Mouse (Mus musculus): ENCODE results near the gene Tmprss4. TPM values are rescaled to one million over a fixed set of nuclear protein-coding genes. Genes with fewer than 3 reads are reported as not detected.

Tmprss4 gene
- total and polyA plus RNA-seq, 3 experiments, result 0.82 TPM; not detected in 2

DNA sequence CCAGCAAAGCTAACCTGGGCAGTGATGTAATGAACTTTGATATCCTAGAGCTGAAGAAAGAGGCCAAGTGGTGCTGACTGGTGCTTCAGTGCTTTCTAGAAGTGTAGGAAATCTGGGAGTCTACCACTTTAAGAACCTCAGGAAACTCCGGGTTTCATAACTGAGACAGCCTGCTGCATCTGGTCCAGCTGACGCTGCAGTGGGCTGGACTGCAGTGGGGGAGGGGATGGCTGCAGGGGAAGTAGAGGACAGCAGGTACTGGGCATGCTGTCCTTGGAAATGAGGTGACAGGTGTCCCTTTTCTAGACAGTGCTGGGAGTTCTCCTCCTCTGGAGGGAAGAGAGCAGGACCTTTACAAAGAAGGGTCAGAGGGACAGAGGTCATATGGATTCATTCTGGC, 22.1 kb downstream of the Tmprss4 start, which contains the start of gene BC049352:
BC049352 (plus strand) TSS at position 238 of the 400 bp plus-strand sequence.
- Histone ChIP-seq H3K4me1 (ENCODE audit: control insufficient read depth, insufficient read depth, low read length) (no peaks in the 10 kb centered on the region), H3K27me3 (ENCODE audit: control insufficient read depth, insufficient read depth, low read length) (no peaks in the 10 kb centered on the region), H3K9ac (ENCODE audit: low read depth, low read length) (no peak within 1 kb of the TSS), H3K36me3 (ENCODE audit: control insufficient read depth, insufficient read depth, low read length) (no peaks in the 10 kb centered on the region), H3K79me2 (replicated peaks; ENCODE audit: control insufficient read depth, insufficient read depth, low read length) (no peaks in the 10 kb centered on the region), H3K27ac (no peak within 1 kb of the TSS), H3K4me3 (no peak within 1 kb of the TSS)
- DNase-seq, result peak in 1 of 2 experiments; percentile 15
- WGBS, result 10% methylated on average over 2 of the region's 2 CpGs
- TF ChIP-seq CTCF (IDR thresholded peaks at IDR 0.05), result no peak
- TF ChIP-seq POLR2A (IDR thresholded peaks at IDR 0.05; ENCODE audit: insufficient read depth, low read depth, low read length), result no peak
- no peak for TF ChIP-seq EP300 (IDR thresholded peaks at IDR 0.05; ENCODE audit: insufficient read depth, low read depth, low read length)
- intact Hi-C loops (cut with DNase I), result no loop called here

DNA sequence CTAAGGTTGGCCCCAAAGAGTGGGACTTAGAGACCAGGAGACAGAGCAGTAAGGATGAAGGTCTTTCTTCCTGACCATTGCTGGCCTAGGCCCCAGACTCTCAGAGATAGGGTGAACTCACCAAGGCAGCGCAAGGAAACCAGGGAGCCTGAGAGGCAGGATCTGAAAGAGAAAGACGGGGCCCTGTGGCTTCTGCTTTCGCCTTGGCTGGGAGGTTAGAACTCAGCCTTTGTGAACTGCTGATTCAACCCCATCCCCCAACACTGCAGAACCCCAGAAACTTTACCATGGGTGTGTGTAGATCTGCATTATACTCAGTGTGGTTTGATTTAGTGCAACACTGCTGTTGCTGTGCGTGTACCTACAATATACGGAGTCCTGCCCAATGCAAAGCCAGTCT, 24.6 kb downstream of the Tmprss4 start:
- Histone ChIP-seq H3K9ac (ENCODE audit: low read depth, low read length) (no peak overlapping the region), H3K4me3 (no peak overlapping the region), H3K27ac (no peak overlapping the region), H3K36me3 (ENCODE audit: control insufficient read depth, insufficient read depth, low read length) (no peaks in the 10 kb centered on the region), H3K27me3 (ENCODE audit: control insufficient read depth, insufficient read depth, low read length) (no peaks in the 10 kb centered on the region), H3K4me1 (ENCODE audit: control insufficient read depth, insufficient read depth, low read length) (no peaks in the 10 kb centered on the region), H3K79me2 (replicated peaks; ENCODE audit: control insufficient read depth, insufficient read depth, low read length) (no peaks in the 10 kb centered on the region)
- intact Hi-C loops (cut with DNase I), result no loop called here
- TF ChIP-seq EP300 (IDR thresholded peaks at IDR 0.05; ENCODE audit: insufficient read depth, low read depth, low read length) (no peak), POLR2A (IDR thresholded peaks at IDR 0.05; ENCODE audit: insufficient read depth, low read depth, low read length) (no peak), CTCF (IDR thresholded peaks at IDR 0.05) (no peak)
- WGBS, result 74% methylated on average over 5 of the region's 5 CpGs
- DNase-seq, result no peak

DNA sequence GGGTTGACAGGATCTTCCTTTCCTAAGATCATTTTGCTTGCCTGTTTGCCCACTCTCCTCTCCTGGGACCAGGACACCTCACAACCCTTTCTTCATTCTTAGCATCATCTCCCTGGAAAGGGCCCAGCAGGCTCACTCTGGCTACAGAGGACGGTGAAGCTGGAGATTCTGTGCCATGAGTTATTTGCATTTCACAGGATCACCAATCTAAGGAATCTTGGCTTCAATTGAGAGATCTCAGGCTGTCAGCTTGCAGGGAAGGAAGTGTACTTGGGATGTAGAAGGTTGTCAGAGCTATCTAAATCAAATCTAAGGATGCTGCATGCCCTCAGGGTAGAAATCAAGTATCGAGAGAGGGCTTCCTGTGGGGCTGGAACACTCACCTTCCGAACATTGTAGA, 30.4 kb downstream of the Tmprss4 start:
- intact Hi-C loops (cut with DNase I), result no loop called here
- no peak overlapping the region for H3K27ac ChIP-seq
- no peaks in the 10 kb centered on the region for H3K27me3 ChIP-seq (ENCODE audit: control insufficient read depth, insufficient read depth, low read length)
- no peak for DNase-seq
- H3K36me3 ChIP-seq (ENCODE audit: control insufficient read depth, insufficient read depth, low read length), result no peaks in the 10 kb centered on the region
- H3K9ac ChIP-seq (ENCODE audit: low read depth, low read length), result no peak overlapping the region
- TF ChIP-seq POLR2A (IDR thresholded peaks at IDR 0.05; ENCODE audit: insufficient read depth, low read depth, low read length), result no peak
- WGBS, result 53% methylated on average over 3 of the region's 3 CpGs
- H3K4me1 ChIP-seq (ENCODE audit: control insufficient read depth, insufficient read depth, low read length), result no peaks in the 10 kb centered on the region
- H3K4me3 ChIP-seq, result no peak overlapping the region
- H3K79me2 ChIP-seq (replicated peaks; ENCODE audit: control insufficient read depth, insufficient read depth, low read length), result no peaks in the 10 kb centered on the region

DNA sequence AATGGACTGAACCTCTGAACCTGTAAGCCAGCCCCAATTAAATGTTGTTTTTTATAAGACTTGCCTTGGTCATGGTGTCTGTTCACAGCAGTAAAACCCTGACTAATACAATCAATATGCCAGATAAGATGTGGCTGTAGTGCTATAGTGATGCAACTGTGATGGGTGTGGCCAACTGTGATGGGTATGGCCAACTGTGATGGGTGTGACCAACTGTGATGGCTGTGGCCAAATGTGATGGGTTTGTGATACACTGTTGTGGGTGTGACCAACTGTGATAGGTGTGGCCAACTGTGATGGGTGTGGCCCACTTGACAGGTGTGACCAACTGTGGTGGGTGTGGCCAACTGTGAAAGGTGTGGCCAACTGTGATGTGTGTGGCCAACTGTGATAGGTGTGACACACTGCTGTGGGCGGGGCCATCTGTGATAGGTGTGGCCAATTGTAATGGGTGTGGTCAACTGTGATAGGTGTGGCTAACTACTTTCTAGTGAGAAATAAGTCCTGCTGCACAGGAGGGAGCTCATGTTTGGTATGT, 32.8 kb downstream of the Tmprss4 start:
- Histone ChIP-seq H3K4me1 (ENCODE audit: control insufficient read depth, insufficient read depth, low read length) (no peaks in the 10 kb centered on the region), H3K27ac (no peak overlapping the region), H3K27me3 (ENCODE audit: control insufficient read depth, insufficient read depth, low read length) (no peaks in the 10 kb centered on the region), H3K4me3 (no peak overlapping the region), H3K79me2 (replicated peaks; ENCODE audit: control insufficient read depth, insufficient read depth, low read length) (no peaks in the 10 kb centered on the region), H3K9ac (ENCODE audit: low read depth, low read length) (no peak overlapping the region), H3K36me3 (ENCODE audit: control insufficient read depth, insufficient read depth, low read length) (no peaks in the 10 kb centered on the region)
- intact Hi-C loops (cut with DNase I), result no loop called here
- WGBS, result 65% methylated on average over 1 of the region's 1 CpGs
- no peak for TF ChIP-seq POLR2A (IDR thresholded peaks at IDR 0.05; ENCODE audit: insufficient read depth, low read depth, low read length)
- TF ChIP-seq EP300 (IDR thresholded peaks at IDR 0.05; ENCODE audit: insufficient read depth, low read depth, low read length), result no peak
- TF ChIP-seq CTCF (IDR thresholded peaks at IDR 0.05), result no peak
- no peak for DNase-seq

DNA sequence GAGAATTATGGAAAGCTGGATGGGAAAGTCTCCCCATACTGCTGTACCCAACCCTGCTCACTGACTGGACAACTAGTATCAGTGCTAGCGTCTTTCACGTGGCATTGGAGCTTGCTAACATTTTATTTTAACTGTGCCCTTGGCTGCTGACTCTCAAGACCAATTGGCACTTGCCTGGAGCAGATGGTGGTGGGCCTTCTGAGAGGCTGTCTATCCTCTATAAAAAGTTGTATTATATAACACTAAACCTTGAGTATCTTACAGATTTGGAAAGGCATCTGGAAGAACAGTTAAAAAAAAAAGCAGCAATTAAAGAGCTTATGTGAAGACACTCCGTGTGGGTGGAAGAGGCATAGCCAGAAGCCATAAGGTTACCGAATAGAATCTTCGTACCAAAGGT, 33.7 kb downstream of the Tmprss4 start:
- DNase-seq, result no peak
- H3K9ac ChIP-seq (ENCODE audit: low read depth, low read length), result no peak overlapping the region

DNA sequence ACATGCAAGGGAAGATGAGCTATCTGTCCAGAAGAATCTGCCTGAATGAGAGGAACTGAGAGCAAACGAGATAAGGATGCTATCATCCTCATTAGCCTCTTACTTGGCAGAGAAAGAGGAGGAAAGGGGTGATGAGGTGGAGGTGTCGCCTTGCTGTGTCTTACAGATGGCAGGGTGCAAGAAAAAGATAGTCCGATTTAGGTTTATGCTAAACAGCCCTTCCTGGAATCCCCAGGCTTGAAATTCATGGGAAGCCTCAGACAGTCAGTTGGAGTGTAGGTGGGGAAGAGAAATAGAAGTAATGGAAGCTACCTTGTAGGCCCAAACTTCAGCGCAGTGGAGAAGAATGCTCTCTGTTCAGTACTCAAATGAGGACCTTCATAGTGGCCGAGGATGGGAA, 36.0 kb downstream of the Tmprss4 start:
- H3K36me3 ChIP-seq (ENCODE audit: control insufficient read depth, insufficient read depth, low read length), result no peaks in the 10 kb centered on the region
- no peak overlapping the region for H3K9ac ChIP-seq (ENCODE audit: low read depth, low read length)
- 60% methylated on average over 5 of the region's 5 CpGs for WGBS
- no peak for DNase-seq
- H3K4me3 ChIP-seq, result no peak overlapping the region
- H3K4me1 ChIP-seq (ENCODE audit: control insufficient read depth, insufficient read depth, low read length), result no peaks in the 10 kb centered on the region
- TF ChIP-seq POLR2A (IDR thresholded peaks at IDR 0.05; ENCODE audit: insufficient read depth, low read depth, low read length), result no peak
- TF ChIP-seq EP300 (IDR thresholded peaks at IDR 0.05; ENCODE audit: insufficient read depth, low read depth, low read length), result no peak
- TF ChIP-seq CTCF (IDR thresholded peaks at IDR 0.05), result no peak
- no peaks in the 10 kb centered on the region for H3K27me3 ChIP-seq (ENCODE audit: control insufficient read depth, insufficient read depth, low read length)
- intact Hi-C loops (cut with DNase I), result no loop called here
- no peaks in the 10 kb centered on the region for H3K79me2 ChIP-seq (replicated peaks; ENCODE audit: control insufficient read depth, insufficient read depth, low read length)
- no peak overlapping the region for H3K27ac ChIP-seq

More for the DNA sequence above, 33.7 kb downstream of the Tmprss4 start:
- no peaks in the 10 kb centered on the region for H3K4me1 ChIP-seq (ENCODE audit: control insufficient read depth, insufficient read depth, low read length)
- H3K27ac ChIP-seq, result no peak overlapping the region
- H3K79me2 ChIP-seq (replicated peaks; ENCODE audit: control insufficient read depth, insufficient read depth, low read length), result no peaks in the 10 kb centered on the region
- TF ChIP-seq EP300 (IDR thresholded peaks at IDR 0.05; ENCODE audit: insufficient read depth, low read depth, low read length) (no peak), POLR2A (IDR thresholded peaks at IDR 0.05; ENCODE audit: insufficient read depth, low read depth, low read length) (no peak), CTCF (IDR thresholded peaks at IDR 0.05) (no peak)
- intact Hi-C loops (cut with DNase I), result no loop called here
- no peaks in the 10 kb centered on the region for H3K27me3 ChIP-seq (ENCODE audit: control insufficient read depth, insufficient read depth, low read length)
- no peak overlapping the region for H3K4me3 ChIP-seq
- H3K36me3 ChIP-seq (ENCODE audit: control insufficient read depth, insufficient read depth, low read length), result no peaks in the 10 kb centered on the region
- WGBS, result 91% methylated on average over 5 of the region's 5 CpGs

Data from heart, adult 2 months (tissue).